26 mouse cellular contexts compared by ENCODE assay signal in the genomic region with DNA sequence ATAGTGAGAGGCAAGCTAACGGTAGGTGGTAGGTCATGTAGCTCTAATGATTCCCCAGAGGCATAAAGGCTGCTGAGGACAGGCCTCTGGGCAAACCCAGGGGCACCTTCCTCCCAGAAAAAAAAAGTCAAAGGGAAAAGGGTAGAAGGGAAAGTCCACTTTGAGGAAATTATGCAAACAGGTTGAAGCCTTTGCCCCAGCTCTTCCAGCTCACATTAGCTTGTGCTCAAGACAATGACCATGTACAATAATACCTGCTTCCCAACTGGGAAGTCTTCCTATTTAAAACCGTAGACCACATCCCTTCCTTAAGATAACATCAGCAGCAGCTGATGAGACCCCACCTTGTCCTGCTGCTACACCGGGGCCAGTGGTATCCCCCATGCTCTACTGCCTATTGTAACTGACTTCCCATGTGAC.
DNase-seq lines count a peak whose midpoint lies in the region; ATAC-seq and TF ChIP-seq lines count a peak whose summit lies in the region.
"Had no signal": no experiment of that assay in that cellular context is flagged by ENCODE, and none has a peak within 500 bp of the region (broad histone marks: within the 10 kb centered on the region; RNA-seq: fewer than 3 reads in every experiment).

No protein-coding gene starts in this region.

- H3K27ac ChIP-seq in kidney, adult 2 months (ENCODE audit: insufficient read depth, low read depth, low read length) = no peak overlapping the region
- H3K27ac ChIP-seq in kidney, embryonic 16.5 days (ENCODE audit: low read length) = no peak overlapping the region
- no peak overlapping the region for H3K27ac ChIP-seq in lung, postnatal 0 days (ENCODE audit: low read length)
- peak overlapping the region; percentile 96 for H3K27ac ChIP-seq in brown adipose tissue, adult 24 weeks (replicated peaks; ENCODE audit: low read depth, low read length)
- H3K27ac ChIP-seq: embryonic facial prominence, embryonic 13.5 days; forebrain, embryonic 10.5 days; heart, embryonic 15.5 days; limb, embryonic 13.5 days; liver, embryonic 13.5 days; midbrain, embryonic 15.5 days had no signal

- H3K9me3 ChIP-seq in kidney, embryonic 16.5 days (ENCODE audit: low read length) = no peaks in the 10 kb centered on the region
- H3K9me3 ChIP-seq in lung, postnatal 0 days (ENCODE audit: low read length) = no peaks in the 10 kb centered on the region
- H3K9me3 ChIP-seq: embryonic facial prominence, embryonic 13.5 days; forebrain, embryonic 10.5 days; heart, embryonic 15.5 days; limb, embryonic 13.5 days; liver, embryonic 13.5 days; midbrain, embryonic 15.5 days had no signal

- TF ChIP-seq POLR2A in kidney, adult 2 months (IDR thresholded peaks at IDR 0.05; ENCODE audit: low read depth, low read length) = no peak

- TF ChIP-seq CTCF in kidney, adult 2 months (conservative IDR thresholded peaks at IDR 0.05; ENCODE audit: insufficient read depth, insufficient read length, low read depth, low read length) = no peak
- TF ChIP-seq CTCF in lung, postnatal 0 days (IDR thresholded peaks at IDR 0.05) = no peak

- H3K4me3 ChIP-seq in kidney, adult 2 months (ENCODE audit: insufficient read depth, low read depth, low read length) = no peak overlapping the region
- H3K4me3 ChIP-seq in kidney, embryonic 16.5 days (ENCODE audit: low read length) = no peak overlapping the region
- no peak overlapping the region for H3K4me3 ChIP-seq in lung, postnatal 0 days (ENCODE audit: low read depth, low read length)
- H3K4me3 ChIP-seq in brown adipose tissue, adult 24 weeks (ENCODE audit: insufficient read depth, low read depth, low read length) = no peak overlapping the region
- H3K4me3 ChIP-seq: embryonic facial prominence, embryonic 13.5 days; forebrain, embryonic 10.5 days; heart, embryonic 15.5 days; limb, embryonic 13.5 days; liver, embryonic 13.5 days; midbrain, embryonic 15.5 days had no signal

- H3K4me1 ChIP-seq in kidney, adult 2 months (ENCODE audit: control insufficient read depth, insufficient read depth, low read length) = peaks cover 11% of the 10 kb centered on the region
- peaks cover 38% of the 10 kb centered on the region for H3K4me1 ChIP-seq in kidney, embryonic 16.5 days (ENCODE audit: insufficient read depth, low read length)
- peaks cover 5% of the 10 kb centered on the region; the same call in 1 of the 2 replicates for H3K4me1 ChIP-seq in lung, postnatal 0 days (ENCODE audit: insufficient read depth, low read depth, low read length)
- H3K4me1 ChIP-seq in brown adipose tissue, adult 24 weeks (ENCODE audit: control insufficient read depth, insufficient read depth, insufficient read length, low read length) = peaks cover 54% of the 10 kb centered on the region

- intact Hi-C loops in heart, postnatal 36 days (cut with DNase I) = no loop called here

- TF ChIP-seq EP300 in lung, postnatal 0 days (IDR thresholded peaks at IDR 0.05) = no peak

- H3K36me3 ChIP-seq in kidney, adult 2 months (ENCODE audit: control insufficient read depth, insufficient read depth, low read length) = no peaks in the 10 kb centered on the region
- no peaks in the 10 kb centered on the region for H3K36me3 ChIP-seq in kidney, embryonic 16.5 days (ENCODE audit: insufficient read depth, low read length)
- no peaks in the 10 kb centered on the region for H3K36me3 ChIP-seq in lung, postnatal 0 days (ENCODE audit: insufficient read depth, low read length)
- H3K36me3 ChIP-seq: embryonic facial prominence, embryonic 13.5 days; forebrain, embryonic 10.5 days; heart, embryonic 15.5 days; limb, embryonic 13.5 days; liver, embryonic 13.5 days; midbrain, embryonic 15.5 days had no signal

- no peak overlapping the region for H3K9ac ChIP-seq in kidney, embryonic 16.5 days (replicated peaks; ENCODE audit: low read length)
- H3K9ac ChIP-seq in lung, postnatal 0 days (replicated peaks; ENCODE audit: low read depth) = no peak overlapping the region
- H3K9ac ChIP-seq: embryonic facial prominence, embryonic 13.5 days; heart, embryonic 15.5 days; limb, embryonic 13.5 days; liver, embryonic 13.5 days; midbrain, embryonic 15.5 days had no signal

- no peaks in the 10 kb centered on the region for H3K27me3 ChIP-seq in kidney, adult 2 months (replicated peaks; ENCODE audit: control insufficient read depth, insufficient read depth, low read length)
- H3K27me3 ChIP-seq in kidney, embryonic 16.5 days (ENCODE audit: insufficient read depth, low read length) = no peaks in the 10 kb centered on the region
- no peaks in the 10 kb centered on the region for H3K27me3 ChIP-seq in lung, postnatal 0 days (replicated peaks; ENCODE audit: insufficient read depth, low read length)
- H3K27me3 ChIP-seq: embryonic facial prominence, embryonic 13.5 days; heart, embryonic 15.5 days; liver, embryonic 13.5 days; midbrain, embryonic 15.5 days had no signal

- no peak for ATAC-seq in kidney, embryonic 16.5 days (ENCODE audit: low FRiP score, low TSS enrichment)
- ATAC-seq in lung, postnatal 0 days = peak; percentile 34; the same call in 1 of the 2 replicates
- ATAC-seq: forebrain, embryonic 16.5 days; hindbrain, embryonic 16.5 days; midbrain, embryonic 15.5 days had no signal

- no peak overlapping the region for H3K4me2 ChIP-seq in kidney, embryonic 16.5 days (replicated peaks; ENCODE audit: low read depth, low read length)
- no peak overlapping the region for H3K4me2 ChIP-seq in lung, postnatal 0 days (replicated peaks; ENCODE audit: low read depth, low read length)
- H3K4me2 ChIP-seq: embryonic facial prominence, embryonic 13.5 days; heart, embryonic 15.5 days; limb, embryonic 13.5 days; liver, embryonic 13.5 days; midbrain, embryonic 15.5 days had no signal

- WGBS in kidney, adult 2 months = 44% methylated on average over 3 of the region's 3 CpGs
- WGBS in kidney, embryonic 16.5 days = 33% methylated on average over 3 of the region's 3 CpGs
- 53% methylated on average over 3 of the region's 3 CpGs for WGBS in lung, postnatal 0 days

- DNase-seq in heart, adult 8-10 months (ENCODE audit: low spot score) = peak; percentile 58
- DNase-seq in heart, postnatal 36 days = no peak
- DNase-seq in kidney, adult 2 months = peak; percentile 55
- DNase-seq in lung, postnatal 0 days (ENCODE audit: low spot score) = no peak
- DNase-seq in lung, adult 18-20 months = no peak
- DNase-seq in retina, embryonic 14.5 days (ENCODE audit: low spot score) = no peak
- DNase-seq: adrenal gland, postnatal 25 days; B cell, adult 2 months; cerebellum, adult 18-20 months; cerebellum, postnatal 10 days; gastrocnemius, postnatal 10 days; liver, embryonic 13.5 days; lung, adult 2 months; lung, postnatal 14 days; right cerebral cortex, adult 18-20 months; spleen, adult 18-20 months; thymus, postnatal 14 days had no signal

Comparison
In these comparisons a context has a peak if more than half of its experiments do, and no peak if none do; other contexts are left out.
1. DNase-seq: peak in heart, adult 8-10 months (single experiment) and kidney, adult 2 months (single experiment); none in heart, postnatal 36 days (0 of 2), lung, postnatal 0 days (single experiment), lung, adult 18-20 months (0 of 2) and retina, embryonic 14.5 days (single experiment).